Mouse (Mus musculus): ENCODE measurements around the gene C77080. TPM values are rescaled to one million over a fixed set of nuclear protein-coding genes. Genes with fewer than 3 reads are reported as not detected.

The C77080 gene
- polyA plus RNA-seq, 1 experiment from 2014 or later = 3.6 TPM

DNA sequence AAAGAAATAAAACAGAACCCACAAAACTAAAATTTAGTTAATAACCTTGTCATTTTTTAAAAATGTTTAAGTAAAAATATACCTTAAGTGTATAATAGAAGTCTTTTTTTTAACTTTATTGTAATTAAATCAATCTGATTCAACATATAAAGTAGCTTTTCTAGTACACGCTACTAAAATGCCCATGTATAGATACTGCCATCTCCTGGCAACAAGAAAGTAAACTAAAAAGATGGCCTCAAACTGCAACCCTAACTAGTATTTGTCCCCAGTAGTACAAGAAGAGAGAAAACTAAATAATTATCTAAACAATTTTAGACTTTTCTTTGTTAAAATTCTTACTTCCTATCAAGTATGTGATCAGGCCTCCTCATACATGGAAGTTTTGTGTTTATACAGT lies 81.6 kb downstream of the C77080 start:
- no peak overlapping the region for H3K27ac ChIP-seq (ENCODE audit: low read depth, low read length)
- ATAC-seq (ENCODE audit: low FRiP score) = no peak
- no peak overlapping the region for H3K9ac ChIP-seq (ENCODE audit: low read depth, low read length)
- WGBS = 78% methylated on average over 1 of the region's 1 CpGs
- no peak overlapping the region for H3K4me2 ChIP-seq (replicated peaks; ENCODE audit: low read depth, low read length)
- no peaks in the 10 kb centered on the region for H3K36me3 ChIP-seq (ENCODE audit: control insufficient read depth, insufficient read depth, low read length)
- H3K9me3 ChIP-seq (ENCODE audit: control insufficient read depth, low read length) = no peaks in the 10 kb centered on the region
- H3K4me3 ChIP-seq (ENCODE audit: low read depth, low read length) = no peak overlapping the region
- H3K27me3 ChIP-seq (ENCODE audit: control insufficient read depth, insufficient read depth, low read length) = no peaks in the 10 kb centered on the region
- H3K4me1 ChIP-seq (replicated peaks; ENCODE audit: control insufficient read depth, insufficient read depth, low read length) = no peaks in the 10 kb centered on the region
- no peak for DNase-seq (ENCODE audit: low spot score)

DNA sequence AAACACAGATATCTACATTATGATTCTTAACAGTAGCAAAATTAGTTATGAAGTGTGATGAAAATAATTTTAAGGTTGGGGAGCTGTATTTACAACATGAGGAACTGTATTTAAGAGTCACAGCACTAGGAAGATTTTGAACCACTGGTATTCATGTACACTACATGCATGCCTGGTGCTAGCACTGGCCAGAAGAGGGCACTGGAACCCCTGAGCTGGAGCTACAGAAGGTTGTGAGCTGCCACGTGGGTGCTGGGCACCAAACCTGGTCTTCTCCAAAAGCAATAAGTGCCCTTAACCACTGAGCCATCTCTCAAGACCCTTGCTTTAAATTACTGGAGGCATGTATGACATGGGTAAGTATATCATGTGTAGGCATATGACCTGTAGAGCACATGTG lies 88.7 kb downstream of the C77080 start:
- Histone ChIP-seq H3K4me1 (replicated peaks; ENCODE audit: control insufficient read depth, insufficient read depth, low read length) (no peaks in the 10 kb centered on the region), H3K27me3 (ENCODE audit: control insufficient read depth, insufficient read depth, low read length) (no peaks in the 10 kb centered on the region), H3K9ac (ENCODE audit: low read depth, low read length) (no peak overlapping the region), H3K27ac (ENCODE audit: low read depth, low read length) (no peak overlapping the region), H3K9me3 (ENCODE audit: control insufficient read depth, low read length) (no peaks in the 10 kb centered on the region), H3K4me2 (replicated peaks; ENCODE audit: low read depth, low read length) (no peak overlapping the region), H3K36me3 (ENCODE audit: control insufficient read depth, insufficient read depth, low read length) (no peaks in the 10 kb centered on the region), H3K4me3 (ENCODE audit: low read depth, low read length) (no peak overlapping the region)
- WGBS = 88% methylated on average over 1 of the region's 1 CpGs
- DNase-seq (ENCODE audit: low spot score) (no peak), ATAC-seq (ENCODE audit: low FRiP score) (no peak)

Other genes with a start within 250 kb of the C77080 start
- 10.7 and 11.1 TPM in 2 replicates for gene Rnf19b, start 203.1 kb downstream of the C77080 start, polyA plus RNA-seq (2014; fragmentation: Nextera tagmentation; extraction: Ambion mirVana)
- 0.96 and 1.4 TPM in 2 replicates for gene Tmem54, start 155.9 kb downstream of the C77080 start, polyA plus RNA-seq (2014; fragmentation: Nextera tagmentation; extraction: Ambion mirVana)
- 2.3 and 2.6 TPM in 2 replicates for gene Hpca, start 139.4 kb downstream of the C77080 start, polyA plus RNA-seq (2014; fragmentation: Nextera tagmentation; extraction: Ambion mirVana)
- gene Fndc5, start 124.4 kb downstream of the C77080 start, polyA plus RNA-seq (2014; fragmentation: Nextera tagmentation; extraction: Ambion mirVana) = 2.5 and 3.2 TPM in 2 replicates
- gene S100pbp, start 71.7 kb downstream of the C77080 start, polyA plus RNA-seq (2014; fragmentation: Nextera tagmentation; extraction: Ambion mirVana) = 19.9 and 20.7 TPM in 2 replicates
- 102 and 109 TPM in 2 replicates for gene Yars, start 71.6 kb downstream of the C77080 start, polyA plus RNA-seq (2014; fragmentation: Nextera tagmentation; extraction: Ambion mirVana)
- 0.56 and 0.99 TPM in 2 replicates for gene Sync, start 26.2 kb upstream of the C77080 start, polyA plus RNA-seq (2014; fragmentation: Nextera tagmentation; extraction: Ambion mirVana)
- 505 and 518 TPM in 2 replicates for gene Rbbp4, start 74.0 kb upstream of the C77080 start, polyA plus RNA-seq (2014; fragmentation: Nextera tagmentation; extraction: Ambion mirVana)
- 42.7 and 45.2 TPM in 2 replicates for gene Zbtb8os, start 74.3 kb upstream of the C77080 start, polyA plus RNA-seq (2014; fragmentation: Nextera tagmentation; extraction: Ambion mirVana)
- 8.1 and 11.5 TPM in 2 replicates for gene Zbtb8a, start 116.7 kb upstream of the C77080 start, polyA plus RNA-seq (2014; fragmentation: Nextera tagmentation; extraction: Ambion mirVana)
- 2.5 and 2.8 TPM in 2 replicates for gene Zbtb8b, start 179.4 kb upstream of the C77080 start, polyA plus RNA-seq (2014; fragmentation: Nextera tagmentation; extraction: Ambion mirVana)
- gene Bsdc1, start 200.2 kb upstream of the C77080 start, polyA plus RNA-seq (2014; fragmentation: Nextera tagmentation; extraction: Ambion mirVana) = 25.6 and 26.3 TPM in 2 replicates
- gene Tssk3, start 229.6 kb upstream of the C77080 start, polyA plus RNA-seq (2014; fragmentation: Nextera tagmentation; extraction: Ambion mirVana) = not detected in 2 replicates
- gene Fam229a, start 229.8 kb upstream of the C77080 start, polyA plus RNA-seq (2014; fragmentation: Nextera tagmentation; extraction: Ambion mirVana) = not detected in 2 replicates

Measured in hindbrain, embryonic 11.5 days (tissue).